In the genomic region with DNA sequence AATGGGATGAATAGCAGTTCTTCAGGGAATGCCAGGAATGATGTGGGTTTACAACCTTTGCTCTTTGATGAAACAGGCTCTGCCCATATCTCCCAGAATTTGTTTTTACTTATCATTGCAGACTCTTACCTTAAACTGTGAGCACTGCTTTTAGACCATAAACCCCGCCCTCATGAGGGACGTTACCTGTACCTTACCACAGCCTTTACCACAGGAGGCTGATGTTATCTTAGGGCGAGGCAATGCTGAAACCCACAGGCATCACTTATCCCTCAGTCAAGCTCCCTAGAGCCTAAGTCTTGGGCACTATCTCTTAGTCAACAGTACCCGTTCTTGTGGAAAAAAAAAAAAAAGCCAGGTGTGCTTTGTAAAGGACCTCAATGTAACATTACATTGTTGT, we compare ENCODE assay signal across 18 mouse cellular contexts. TPM values are rescaled to one million over a fixed set of nuclear protein-coding genes. Genes with fewer than 3 reads are reported as not detected.
DNase-seq lines count a peak whose midpoint lies in the region; ATAC-seq and TF ChIP-seq lines count a peak whose summit lies in the region.
"Had no signal": no experiment of that assay in that cellular context is flagged by ENCODE, and none has a peak within 500 bp of the region (broad histone marks: within the 10 kb centered on the region; RNA-seq: fewer than 3 reads in every experiment).

No protein-coding gene starts in this region.

- H3K9me3 ChIP-seq in stomach, embryonic 14.5 days (ENCODE audit: control insufficient read depth, low read depth, low read length) = no peaks in the 10 kb centered on the region
- H3K9me3 ChIP-seq in stomach, postnatal 0 days (ENCODE audit: control insufficient read depth, low read length) = no peaks in the 10 kb centered on the region
- H3K9me3 ChIP-seq: hindbrain, embryonic 12.5 days; kidney, embryonic 15.5 days; midbrain, embryonic 12.5 days had no signal

- no peak for DNase-seq in stomach, postnatal 0 days (ENCODE audit: low spot score)
- DNase-seq in thymus, adult 18-20 months = peak; percentile 27 to 72
- DNase-seq in retina, postnatal 1 day = no peak
- no peak for DNase-seq in right cerebral cortex, adult 2 months (ENCODE audit: low spot score in 2 of 2)
- no peak for DNase-seq in kidney, postnatal 36 days
- DNase-seq: cerebellum, adult 11 months; cerebellum, postnatal 14 days; layer of hippocampus, postnatal 36 days; liver; lung, adult 2 months had no signal

- H3K9ac ChIP-seq in stomach, embryonic 14.5 days (replicated peaks; ENCODE audit: low read depth, low read length) = no peak overlapping the region
- no peak overlapping the region for H3K9ac ChIP-seq in stomach, postnatal 0 days (ENCODE audit: low read length)
- H3K9ac ChIP-seq: hindbrain, embryonic 12.5 days; kidney, embryonic 15.5 days; midbrain, embryonic 12.5 days had no signal

- H3K27ac ChIP-seq in stomach, embryonic 14.5 days (ENCODE audit: low read length) = no peak overlapping the region
- H3K27ac ChIP-seq in stomach, postnatal 0 days (replicated peaks) = no peak overlapping the region
- H3K27ac ChIP-seq in brown adipose tissue, adult 24 weeks (replicated peaks; ENCODE audit: low read depth, low read length) = peak overlapping the region; percentile 47
- H3K27ac ChIP-seq: hindbrain, embryonic 12.5 days; kidney, embryonic 15.5 days; midbrain, embryonic 12.5 days had no signal

- 0 out of 2 replicates have a peak, but pooled peaks have one; percentile 33 for ATAC-seq in stomach, embryonic 14.5 days (ENCODE audit: insufficient number of reproducible peaks, insufficient read depth, low FRiP score, low read depth)
- ATAC-seq in stomach, postnatal 0 days (ENCODE audit: low FRiP score, low TSS enrichment) = no peak
- ATAC-seq: forebrain, embryonic 16.5 days; intestine, embryonic 16.5 days had no signal

- no peaks in the 10 kb centered on the region for H3K4me1 ChIP-seq in stomach, embryonic 14.5 days (ENCODE audit: control insufficient read depth, insufficient read depth, low read length)
- no peaks in the 10 kb centered on the region for H3K4me1 ChIP-seq in stomach, postnatal 0 days (replicated peaks; ENCODE audit: control insufficient read depth, insufficient read depth)
- no peaks in the 10 kb centered on the region for H3K4me1 ChIP-seq in brown adipose tissue, adult 24 weeks (ENCODE audit: control insufficient read depth, insufficient read depth, insufficient read length, low read length)
- H3K4me1 ChIP-seq: hindbrain, embryonic 12.5 days; kidney, embryonic 15.5 days; midbrain, embryonic 12.5 days had no signal

- H3K4me2 ChIP-seq in stomach, embryonic 14.5 days (replicated peaks; ENCODE audit: low read depth, low read length) = no peak overlapping the region
- no peak overlapping the region for H3K4me2 ChIP-seq in stomach, postnatal 0 days (replicated peaks; ENCODE audit: low read depth)
- H3K4me2 ChIP-seq: hindbrain, embryonic 12.5 days; kidney, embryonic 15.5 days; midbrain, embryonic 12.5 days had no signal

- TF ChIP-seq CTCF in stomach, postnatal 0 days (IDR thresholded peaks at IDR 0.05; ENCODE audit: low read depth) = no peak

- H3K4me3 ChIP-seq in stomach, embryonic 14.5 days (ENCODE audit: low read depth, low read length) = no peak overlapping the region
- H3K4me3 ChIP-seq in stomach, postnatal 0 days (ENCODE audit: low read depth, low read length) = no peak overlapping the region
- H3K4me3 ChIP-seq in brown adipose tissue, adult 24 weeks (ENCODE audit: insufficient read depth, low read depth, low read length) = no peak overlapping the region
- H3K4me3 ChIP-seq: hindbrain, embryonic 12.5 days; kidney, embryonic 15.5 days; midbrain, embryonic 12.5 days had no signal

- WGBS in stomach, embryonic 14.5 days = 62% methylated on average over 4 of the region's 4 CpGs
- WGBS in stomach, postnatal 0 days = 42% methylated on average over 4 of the region's 4 CpGs

- no peaks in the 10 kb centered on the region for H3K27me3 ChIP-seq in stomach, embryonic 14.5 days (ENCODE audit: control insufficient read depth, insufficient read depth, low read length)
- H3K27me3 ChIP-seq in stomach, postnatal 0 days (ENCODE audit: control insufficient read depth, insufficient read depth, low read length) = no peaks in the 10 kb centered on the region
- H3K27me3 ChIP-seq: hindbrain, embryonic 12.5 days; kidney, embryonic 15.5 days; midbrain, embryonic 12.5 days had no signal

- no peaks in the 10 kb centered on the region for H3K36me3 ChIP-seq in stomach, embryonic 14.5 days (ENCODE audit: control insufficient read depth, insufficient read depth, low read length)
- no peaks in the 10 kb centered on the region for H3K36me3 ChIP-seq in stomach, postnatal 0 days (ENCODE audit: control insufficient read depth, insufficient read depth, low read length)
- H3K36me3 ChIP-seq: hindbrain, embryonic 12.5 days; kidney, embryonic 15.5 days; midbrain, embryonic 12.5 days had no signal

- TF ChIP-seq EP300 in stomach, postnatal 0 days (optimal IDR thresholded peaks at IDR 0.05) = no peak

RNA-seq across cellular contexts. Expression of gene Ms4a6b, which starts 0.5 kb away (rescaled TPM):
- 5.6 and 9.7 TPM in 2 replicates for polyA plus RNA-seq in stomach, embryonic 14.5 days (2014; fragmentation: Nextera tagmentation; extraction: Ambion mirVana)
- polyA plus RNA-seq in stomach, postnatal 0 days (2015; fragmentation: Nextera tagmentation; extraction: Ambion mirVana) = 6.6 and 6.9 TPM in 2 replicates
- 3.9 and 4.5 TPM in 2 replicates for polyA plus RNA-seq in brown adipose tissue, adult 24 weeks (2012; ENCODE audit: insufficient read depth, insufficient read length, missing spikeins)

RNA-seq across cellular contexts. Expression of gene Ms4a4d, which starts 19.8 kb away (rescaled TPM):
- polyA plus RNA-seq in stomach, embryonic 14.5 days (2014; fragmentation: Nextera tagmentation; extraction: Ambion mirVana) = 2.1 and 3.0 TPM in 2 replicates
- 8.6 and 9.1 TPM in 2 replicates for polyA plus RNA-seq in stomach, postnatal 0 days (2015; fragmentation: Nextera tagmentation; extraction: Ambion mirVana)
- 5.7 and 7.2 TPM in 2 replicates for polyA plus RNA-seq in brown adipose tissue, adult 24 weeks (2012; ENCODE audit: insufficient read depth, insufficient read length, missing spikeins)
- polyA plus RNA-seq: forebrain, embryonic 16.5 days; hindbrain, embryonic 12.5 days; midbrain, embryonic 12.5 days had no signal

RNA-seq across cellular contexts. Expression of gene Gm8369, which starts 31.1 kb away (rescaled TPM):
- not detected in 2 replicates for polyA plus RNA-seq in stomach, embryonic 14.5 days (2014; fragmentation: Nextera tagmentation; extraction: Ambion mirVana)
- 0.16 and 0.19 TPM in 2 replicates for polyA plus RNA-seq in stomach, postnatal 0 days (2015; fragmentation: Nextera tagmentation; extraction: Ambion mirVana)
- not detected in 2 replicates for polyA plus RNA-seq in brown adipose tissue, adult 24 weeks (2012; ENCODE audit: insufficient read depth, insufficient read length, missing spikeins)
- polyA plus RNA-seq: forebrain, embryonic 16.5 days; heart, postnatal 0 days; hindbrain, embryonic 12.5 days; intestine, embryonic 16.5 days; kidney, embryonic 15.5 days; midbrain, embryonic 12.5 days had no signal

RNA-seq across cellular contexts. Expression of gene Ms4a6c, which starts 47.7 kb away (rescaled TPM):
- 8.2 and 9.2 TPM in 2 replicates for polyA plus RNA-seq in stomach, embryonic 14.5 days (2014; fragmentation: Nextera tagmentation; extraction: Ambion mirVana)
- polyA plus RNA-seq in stomach, postnatal 0 days (2015; fragmentation: Nextera tagmentation; extraction: Ambion mirVana) = 9.6 and 10.5 TPM in 2 replicates
- polyA plus RNA-seq in brown adipose tissue, adult 24 weeks (2012; ENCODE audit: insufficient read depth, insufficient read length, missing spikeins) = 2.7 and 3.9 TPM in 2 replicates

Comparison
In these comparisons a context has a peak if more than half of its experiments do, and no peak if none do; other contexts are left out.
1. DNase-seq: peak in thymus, adult 18-20 months (2 of 2); none in stomach, postnatal 0 days (single experiment), retina, postnatal 1 day (single experiment), right cerebral cortex, adult 2 months (0 of 2) and kidney, postnatal 36 days (0 of 2).